Mouse (Mus musculus) heart, embryonic 16.5 days (tissue): ENCODE measurements at regions not wholly inside any gene's neighbourhood (a gene's known extent, or its start where the extent isn't known, plus 50 kb on each side); places are given as distances from the start of the nearest gene placed in this dataset.
"Not testable (repeated sequence)": the region's sequence is repeated elsewhere in the genome, so short reads cannot be mapped to it uniquely, and the experiment has no call there.

Experiments
- ATAC-seq: fragments of 200-750 bp; cut with Nextera tagmentation; replicated peaks from 2 replicates; pipeline ENCODE4 v1.8.0; 2017; ENCODE audit warnings: moderate number of reproducible peaks; ENCODE audit not compliant: insufficient read depth, low FRiP score; ENCODE audit errors: extremely low read depth
- H3K27ac ChIP-seq: fragments of 300-500 bp; sonication (generic); 2 replicates; pipeline ENCODE4 v1.5.1; 2014; ENCODE audit warnings: mild to moderate bottlenecking, low read length, control low read depth, moderate library complexity
- H3K27me3 ChIP-seq: fragments of 300-500 bp; sonication (generic); 2 replicates; pipeline ENCODE4 v1.6.1; 2014; ENCODE audit warnings: low read length, mixed read lengths; ENCODE audit not compliant: control insufficient read depth, insufficient read depth
- H3K36me3 ChIP-seq: fragments of 300-500 bp; sonication (generic); 2 replicates; pipeline ENCODE4 v1.6.1; 2014; ENCODE audit not compliant: control insufficient read depth, insufficient read depth
- H3K4me1 ChIP-seq: fragments of 300-500 bp; sonication (generic); 2 replicates; pipeline ENCODE4 v1.6.1; 2014; ENCODE audit warnings: low read length, mixed read lengths; ENCODE audit not compliant: control insufficient read depth, insufficient read depth
- H3K4me2 ChIP-seq: fragments of 300-500 bp; sonication (generic); 2 replicates; pipeline ENCODE4 v1.6.1; 2014; ENCODE audit warnings: low read depth, mild to moderate bottlenecking, control low read depth, low read length
- H3K4me3 ChIP-seq: fragments of 300-500 bp; sonication (generic); 2 replicates; pipeline ENCODE4 v1.5.1; 2014; ENCODE audit warnings: mild to moderate bottlenecking, control low read depth, low read length
- H3K9ac ChIP-seq: fragments of 300-500 bp; sonication (generic); 2 replicates; pipeline ENCODE4 v1.6.1; 2014; ENCODE audit warnings: low read length, control low read depth
- H3K9me3 ChIP-seq: fragments of 300-500 bp; sonication (generic); replicated peaks from 2 replicates; pipeline ENCODE4 v1.6.1; 2016; ENCODE audit warnings: low read length; ENCODE audit not compliant: control insufficient read depth
- WGBS: fragments of 180-500 bp; shearing (Covaris S2); extraction: QIAGEN DNeasy Blood & Tissue Kit; methylation state at CpG from one replicate; pipeline ENCODE4 v1.1.7; 2014; 5-methylcytosine and 5-hydroxymethylcytosine counted together

DNA sequence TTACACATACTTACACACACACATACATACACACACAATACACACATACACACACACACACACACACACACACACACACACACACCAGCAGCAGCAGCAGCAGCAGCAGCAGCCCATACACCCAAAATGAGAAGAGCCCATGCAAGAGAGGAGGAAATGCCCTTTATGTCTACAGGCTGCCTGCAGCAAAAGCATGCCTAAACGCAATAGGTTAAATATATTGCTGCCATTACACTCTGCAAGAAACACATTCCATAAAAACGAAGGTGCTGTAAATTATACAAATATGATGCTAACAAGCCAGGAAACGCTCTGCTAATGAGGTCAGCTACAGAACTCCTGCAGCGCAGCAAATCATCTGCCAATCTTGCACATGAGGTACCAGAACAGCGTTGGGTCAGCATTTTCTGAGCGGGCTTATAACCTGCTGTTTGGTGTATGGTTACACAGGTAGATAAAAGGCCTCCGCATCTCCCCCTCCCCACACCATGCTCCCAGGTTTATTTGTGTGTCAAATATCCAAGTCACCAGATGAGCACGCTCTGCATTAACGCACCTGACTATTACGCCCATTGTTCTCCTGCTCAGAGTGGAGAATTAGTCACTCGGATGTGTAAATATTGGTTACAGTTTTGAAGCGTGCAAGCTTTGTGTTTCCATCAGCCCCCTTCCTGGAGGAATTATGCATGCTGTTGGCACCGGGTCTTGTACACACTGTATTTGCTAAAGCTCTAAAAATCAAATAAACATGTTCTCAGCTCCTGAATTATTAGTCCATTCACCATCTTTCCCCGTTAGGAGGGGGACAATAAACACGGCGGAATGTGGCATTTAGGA is 214.0 kb upstream of the Zfp703 start:
- no peak overlapping the region for H3K27ac ChIP-seq

DNA sequence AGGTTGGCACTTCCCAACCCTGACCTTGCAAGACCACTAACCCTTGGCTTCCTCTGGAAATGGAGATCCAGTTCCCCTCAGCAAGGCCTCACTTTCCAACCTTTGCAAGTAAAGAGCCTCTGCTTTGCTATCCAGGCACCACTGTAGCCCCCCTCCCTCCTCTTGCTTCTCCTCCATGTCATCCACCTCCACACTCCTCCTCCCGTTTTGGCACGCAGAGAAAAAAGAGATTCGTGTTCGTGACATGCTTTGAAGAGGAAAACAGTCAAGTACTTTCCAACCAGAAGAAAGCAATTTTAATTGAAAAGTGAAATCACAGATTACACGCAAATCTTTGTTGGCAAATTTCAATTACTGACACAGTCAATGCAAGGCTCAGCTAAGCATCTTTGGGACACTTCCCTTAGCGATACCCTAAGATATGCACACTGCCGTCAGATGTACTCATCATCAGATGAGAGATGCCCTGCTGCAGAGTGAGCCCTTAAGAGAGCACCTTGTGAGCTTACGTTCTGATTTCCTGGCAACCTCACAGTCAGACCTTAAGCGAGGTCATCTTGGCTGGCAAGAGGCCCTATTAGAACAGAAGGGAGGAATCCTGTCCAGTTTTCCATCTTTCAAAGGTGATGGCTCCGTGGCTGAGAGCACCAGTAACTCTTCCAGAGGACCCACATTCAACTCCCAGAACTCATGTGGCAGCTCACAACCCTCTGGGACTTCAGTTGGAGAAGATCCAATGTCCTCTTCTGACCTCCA is 208.5 kb upstream of the Zfp703 start:
- H3K36me3 ChIP-seq: no peaks in the 10 kb centered on the region
- H3K27me3 ChIP-seq: peaks cover 14% of the 10 kb centered on the region
- no peak for ATAC-seq
- H3K9ac ChIP-seq: no peak overlapping the region
- 0 out of 2 replicates have a peak, but pooled peaks cover 6% of the 10 kb centered on the region for H3K4me1 ChIP-seq
- no peak overlapping the region for H3K27ac ChIP-seq
- 77% methylated on average over 10 of the region's 10 CpGs for WGBS
- H3K4me2 ChIP-seq: no peak overlapping the region
- H3K4me3 ChIP-seq: no peak overlapping the region
- H3K9me3 ChIP-seq: no peaks in the 10 kb centered on the region

More for the DNA sequence above, 214.0 kb upstream of the Zfp703 start:
- no peak overlapping the region for H3K4me3 ChIP-seq
- no peaks in the 10 kb centered on the region for H3K36me3 ChIP-seq
- no peak for ATAC-seq
- H3K4me2 ChIP-seq: no peak overlapping the region
- peaks cover 5% of the 10 kb centered on the region; the same call in 1 of the 2 replicates for H3K27me3 ChIP-seq
- 78% methylated on average over 16 of the region's 16 CpGs for WGBS
- no peaks in the 10 kb centered on the region for H3K4me1 ChIP-seq
- H3K9me3 ChIP-seq: peaks cover 11% of the 10 kb centered on the region
- no peak overlapping the region for H3K9ac ChIP-seq

DNA sequence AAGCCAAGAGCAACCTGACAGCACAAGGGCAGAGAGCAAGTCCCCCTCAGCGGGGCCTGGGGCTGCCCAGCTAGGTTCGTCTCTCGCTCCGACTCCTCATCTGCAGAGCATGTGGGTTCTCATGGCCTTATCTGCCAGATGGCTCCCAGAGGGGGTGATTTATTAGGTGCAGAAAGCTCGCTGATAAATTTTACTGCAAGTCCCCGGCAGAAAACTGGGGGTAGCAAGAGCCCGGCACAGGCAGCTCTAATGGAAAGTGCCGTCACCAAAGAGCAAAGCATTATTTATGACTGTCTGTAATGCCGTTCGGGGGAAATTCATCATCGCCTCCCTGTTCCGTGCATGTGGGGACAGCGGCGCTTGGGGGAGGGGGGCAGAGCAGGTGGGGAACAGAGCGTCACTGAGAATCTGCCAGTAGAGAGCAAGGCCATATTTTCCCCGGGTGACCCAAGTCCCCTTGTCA is 206.7 kb upstream of the Zfp703 start:
- H3K4me1 ChIP-seq: 0 out of 2 replicates have a peak, but pooled peaks cover 6% of the 10 kb centered on the region
- H3K9ac ChIP-seq: peak overlapping the region; percentile 28; the same call in 1 of the 2 replicates
- 6% methylated on average over 16 of the region's 16 CpGs for WGBS
- H3K9me3 ChIP-seq: no peaks in the 10 kb centered on the region
- no peaks in the 10 kb centered on the region for H3K36me3 ChIP-seq
- H3K27me3 ChIP-seq: peaks cover 14% of the 10 kb centered on the region
- no peak overlapping the region for H3K27ac ChIP-seq
- ATAC-seq: peak; percentile 77
- H3K4me3 ChIP-seq: peak overlapping the region; percentile 17
- peak overlapping the region; percentile 55 for H3K4me2 ChIP-seq

DNA sequence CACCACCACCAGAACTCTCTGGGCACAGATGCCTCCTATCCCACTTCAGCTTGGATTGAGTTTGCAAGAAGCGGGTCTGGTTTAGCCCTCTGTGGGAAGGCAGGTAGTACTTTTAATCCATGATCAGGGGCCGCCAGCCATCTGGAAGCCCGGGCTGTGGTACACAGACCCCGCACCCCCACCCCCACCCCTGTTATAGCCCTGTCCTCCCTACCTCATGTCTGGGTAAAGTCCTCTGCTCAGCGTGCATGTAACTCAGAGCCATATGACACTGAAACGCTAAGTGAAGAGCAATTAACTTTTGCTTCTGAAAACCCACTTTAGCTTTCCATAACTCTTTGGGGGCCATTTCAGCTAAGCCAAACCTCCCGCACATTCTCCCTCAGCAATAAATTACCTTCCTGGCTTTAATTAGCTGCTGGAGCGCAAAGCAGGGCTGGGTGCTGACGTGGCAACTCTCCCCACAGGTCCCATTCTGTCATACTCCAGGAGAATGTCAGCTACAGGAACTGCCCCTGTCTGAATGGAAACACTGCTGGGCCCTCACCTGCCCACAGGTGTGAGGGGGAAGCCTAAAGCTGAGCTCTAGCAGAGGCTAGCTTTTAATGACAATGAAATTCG is 198.1 kb upstream of the Zfp703 start:
- no peak overlapping the region for H3K9ac ChIP-seq
- peaks cover 1% of the 10 kb centered on the region for H3K4me1 ChIP-seq
- peaks cover 38% of the 10 kb centered on the region for H3K27me3 ChIP-seq
- no peak overlapping the region for H3K4me3 ChIP-seq
- H3K36me3 ChIP-seq: no peaks in the 10 kb centered on the region
- 68% methylated on average over 10 of the region's 10 CpGs for WGBS
- H3K9me3 ChIP-seq: no peaks in the 10 kb centered on the region
- H3K4me2 ChIP-seq: no peak overlapping the region
- ATAC-seq: no peak
- H3K27ac ChIP-seq: no peak overlapping the region

DNA sequence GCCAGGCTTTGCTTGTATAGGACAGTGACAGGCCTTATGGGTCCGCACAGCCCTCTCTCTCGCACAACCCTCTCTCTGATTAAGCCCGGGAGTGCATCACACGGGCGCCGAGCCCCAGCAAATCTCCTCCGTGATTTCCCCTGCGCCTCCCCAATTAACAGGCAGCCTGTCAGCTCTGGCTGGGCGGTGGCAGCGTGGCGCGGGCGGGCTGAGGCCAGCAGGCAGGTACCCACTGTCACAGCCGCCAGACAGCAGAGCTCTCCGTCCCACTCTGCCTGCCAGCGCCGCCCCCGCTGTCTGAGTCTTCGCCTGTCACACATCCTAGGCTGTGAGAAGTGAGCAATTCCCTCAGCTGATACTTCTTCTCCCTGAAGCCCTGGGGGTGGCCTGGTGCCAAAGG is 196.6 kb upstream of the Zfp703 start:
- H3K36me3 ChIP-seq: no peaks in the 10 kb centered on the region
- peak overlapping the region; percentile 67 for H3K4me2 ChIP-seq
- H3K27ac ChIP-seq: no peak overlapping the region
- peaks cover 38% of the 10 kb centered on the region for H3K27me3 ChIP-seq
- H3K4me1 ChIP-seq: peaks cover 8% of the 10 kb centered on the region
- H3K4me3 ChIP-seq: peak overlapping the region; percentile 38
- WGBS: 13% methylated on average over 19 of the region's 19 CpGs
- ATAC-seq: no peak; the same call in 1 of the 2 replicates
- peak overlapping the region; percentile 58 for H3K9ac ChIP-seq
- no peaks in the 10 kb centered on the region for H3K9me3 ChIP-seq

DNA sequence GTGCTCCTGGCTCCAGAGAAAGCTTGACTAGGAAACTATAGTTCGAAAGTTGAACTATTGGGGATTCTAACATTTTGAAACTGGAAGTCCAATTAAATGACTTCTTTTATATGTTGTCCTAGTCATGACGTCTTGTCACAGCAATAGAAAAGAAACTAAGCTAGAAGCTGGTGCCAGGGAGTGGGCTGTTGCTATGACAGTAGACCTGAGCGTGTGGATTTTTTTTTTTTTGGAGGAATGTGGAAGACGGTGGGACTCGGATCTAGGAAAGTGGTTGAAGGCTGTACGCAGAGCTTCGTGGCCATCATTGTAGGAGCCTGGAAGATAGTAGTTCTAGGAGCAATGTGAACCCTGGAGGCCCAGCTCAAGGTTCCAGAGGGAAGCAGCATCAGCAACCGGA is 194.2 kb upstream of the Zfp703 start:
- not testable (repeated sequence) for H3K9ac ChIP-seq, H3K4me1 ChIP-seq, ATAC-seq, H3K4me3 ChIP-seq, H3K4me2 ChIP-seq, H3K36me3 ChIP-seq, H3K9me3 ChIP-seq, H3K27ac ChIP-seq
- H3K27me3 ChIP-seq: peaks cover 28% of the 10 kb centered on the region
- WGBS: 90% methylated on average over 8 of the region's 8 CpGs

GRCm38 (mm10) chr8:26784381-26784780 is 192.7 kb upstream of the Zfp703 start:
- Histone ChIP-seq H3K9me3 (no peaks in the 10 kb centered on the region), H3K4me1 (peaks cover 8% of the 10 kb centered on the region), H3K4me3 (no peak overlapping the region), H3K27me3 (peaks cover 17% of the 10 kb centered on the region), H3K9ac (no peak overlapping the region), H3K27ac (no peak overlapping the region), H3K36me3 (no peaks in the 10 kb centered on the region), H3K4me2 (peak overlapping the region; percentile 27; the same call in 1 of the 2 replicates)
- WGBS: 42% methylated on average over 6 of the region's 6 CpGs
- ATAC-seq: no peak

- Histone ChIP-seq H3K9ac (no peak overlapping the region), H3K27me3 (peaks cover 3% of the 10 kb centered on the region; the same call in 1 of the 2 replicates), H3K4me1 (0 out of 2 replicates have a peak, but pooled peaks cover 3% of the 10 kb centered on the region), H3K27ac (no peak overlapping the region), H3K36me3 (no peaks in the 10 kb centered on the region), H3K4me2 (no peak overlapping the region), H3K9me3 (no peaks in the 10 kb centered on the region), H3K4me3 (no peak overlapping the region)
- WGBS: 35% methylated on average over 2 of the region's 2 CpGs
- no peak for ATAC-seq
These were observed 185.3 kb upstream of the Zfp703 start for GRCm38 (mm10) chr8:26791795-26792194.
